8 mouse cellular contexts compared by ENCODE assay signal in genomic region chr14:50930754-50931492, GRCm38 (mm10). TPM values are rescaled to one million over a fixed set of nuclear protein-coding genes. Genes with fewer than 3 reads are reported as not detected.
DNase-seq lines count a peak whose midpoint lies in the region; ATAC-seq and TF ChIP-seq lines count a peak whose summit lies in the region.

Gene Pip4p1 (minus strand): TSS chr14:50930856.
Gene Pnp (plus strand): TSS chr14:50931082.

- H3K4me2 ChIP-seq in heart, embryonic 12.5 days = peak within 1 kb of the TSS; percentile 96
- H3K4me2 ChIP-seq in kidney, postnatal 0 days (ENCODE audit: low read length) = peak within 1 kb of the TSS; percentile 84
- peak within 1 kb of the TSS; percentile 92 for H3K4me2 ChIP-seq in liver, embryonic 11.5 days
- H3K4me2 ChIP-seq in stomach, embryonic 14.5 days (replicated peaks; ENCODE audit: low read depth, low read length) = peak within 1 kb of the TSS; percentile 77

- peak within 1 kb of the TSS; percentile 86 for H3K27ac ChIP-seq in heart, embryonic 12.5 days (ENCODE audit: poor library complexity, severe bottlenecking)
- H3K27ac ChIP-seq in kidney, postnatal 0 days = peak within 1 kb of the TSS; percentile 87
- peak within 1 kb of the TSS; percentile 95 for H3K27ac ChIP-seq in liver, embryonic 11.5 days (ENCODE audit: low read depth, low read length)
- peak within 1 kb of the TSS; percentile 89 for H3K27ac ChIP-seq in stomach, embryonic 14.5 days (ENCODE audit: low read length)

- peaks cover 37% of the 10 kb centered on the region for H3K36me3 ChIP-seq in heart, embryonic 12.5 days
- peaks cover 23% of the 10 kb centered on the region for H3K36me3 ChIP-seq in kidney, postnatal 0 days (ENCODE audit: insufficient read depth, low read length)
- peaks cover 25% of the 10 kb centered on the region for H3K36me3 ChIP-seq in liver, embryonic 11.5 days (ENCODE audit: control insufficient read depth, insufficient read depth, low read length)
- peaks cover 27% of the 10 kb centered on the region for H3K36me3 ChIP-seq in stomach, embryonic 14.5 days (ENCODE audit: control insufficient read depth, insufficient read depth, low read length)

- peak; percentile 100 for DNase-seq in CD4-positive helper T cell, adult 2 months (ENCODE audit: low read depth, low spot score)
- peak; percentile 100 for DNase-seq in brain, embryonic 18.5 days (ENCODE audit: low read depth, low spot score)
- peak; percentile 99 for DNase-seq in kidney, postnatal 0 days (ENCODE audit: low spot score)
- peak; percentile 94 for DNase-seq in liver, embryonic 11.5 days (ENCODE audit: low spot score)
- DNase-seq in naive thymus-derived CD4-positive, alpha-beta T cell, adult 2 months (ENCODE audit: low read depth) = peak; percentile 99

- no peak for TF ChIP-seq CTCF in kidney, postnatal 0 days (IDR thresholded peaks at IDR 0.05; ENCODE audit: low read depth)

- H3K9ac ChIP-seq in heart, embryonic 12.5 days = peak within 1 kb of the TSS; percentile 97
- H3K9ac ChIP-seq in kidney, postnatal 0 days (ENCODE audit: low read depth, low read length) = peak within 1 kb of the TSS; percentile 94
- peak within 1 kb of the TSS; percentile 94 for H3K9ac ChIP-seq in liver, embryonic 11.5 days (ENCODE audit: low read depth, low read length)
- peak within 1 kb of the TSS; percentile 94 for H3K9ac ChIP-seq in stomach, embryonic 14.5 days (replicated peaks; ENCODE audit: low read depth, low read length)

- H3K4me1 ChIP-seq in heart, embryonic 12.5 days (replicated peaks) = peaks cover 17% of the 10 kb centered on the region
- 0 out of 2 replicates have a peak, but pooled peaks cover 2% of the 10 kb centered on the region for H3K4me1 ChIP-seq in kidney, postnatal 0 days (replicated peaks; ENCODE audit: insufficient read depth, low read length)
- H3K4me1 ChIP-seq in liver, embryonic 11.5 days (replicated peaks; ENCODE audit: control insufficient read depth, insufficient read depth, low read length) = peaks cover 25% of the 10 kb centered on the region
- H3K4me1 ChIP-seq in stomach, embryonic 14.5 days (ENCODE audit: control insufficient read depth, insufficient read depth, low read length) = peaks cover 13% of the 10 kb centered on the region

- H3K9me3 ChIP-seq in heart, embryonic 12.5 days (replicated peaks) = no peaks in the 10 kb centered on the region
- no peaks in the 10 kb centered on the region for H3K9me3 ChIP-seq in kidney, postnatal 0 days (replicated peaks; ENCODE audit: low read length)
- H3K9me3 ChIP-seq in liver, embryonic 11.5 days (ENCODE audit: control insufficient read depth, low read length) = no peaks in the 10 kb centered on the region
- no peaks in the 10 kb centered on the region for H3K9me3 ChIP-seq in stomach, embryonic 14.5 days (ENCODE audit: control insufficient read depth, low read depth, low read length)

- under 1% methylated on average over 68 of the region's 68 CpGs for WGBS in heart, embryonic 12.5 days
- under 1% methylated on average over 68 of the region's 68 CpGs for WGBS in kidney, postnatal 0 days
- WGBS in liver, embryonic 11.5 days = under 1% methylated on average over 62 of the region's 68 CpGs
- under 1% methylated on average over 61 of the region's 68 CpGs for WGBS in stomach, embryonic 14.5 days

- peak; percentile 94 for ATAC-seq in erythroid progenitor cell, adult 5-6 weeks (replicated peaks; ENCODE audit: low FRiP score, poor library complexity, severe bottlenecking)
- peak; percentile 99 for ATAC-seq in heart, embryonic 12.5 days (ENCODE audit: insufficient number of reproducible peaks, low FRiP score)
- peak; percentile 100 for ATAC-seq in kidney, postnatal 0 days (replicated peaks; ENCODE audit: low FRiP score, low read depth)
- ATAC-seq in liver, embryonic 11.5 days (replicated peaks; ENCODE audit: low FRiP score) = peak; percentile 96
- ATAC-seq in stomach, embryonic 14.5 days (ENCODE audit: insufficient number of reproducible peaks, insufficient read depth, low FRiP score, low read depth) = peak; percentile 99

- H3K27me3 ChIP-seq in heart, embryonic 12.5 days (replicated peaks) = no peaks in the 10 kb centered on the region
- H3K27me3 ChIP-seq in kidney, postnatal 0 days (ENCODE audit: insufficient read depth, low read length) = no peaks in the 10 kb centered on the region
- no peaks in the 10 kb centered on the region for H3K27me3 ChIP-seq in liver, embryonic 11.5 days (replicated peaks; ENCODE audit: control insufficient read depth, insufficient read depth, low read length)
- no peaks in the 10 kb centered on the region for H3K27me3 ChIP-seq in stomach, embryonic 14.5 days (ENCODE audit: control insufficient read depth, insufficient read depth, low read length)

- peak within 1 kb of the TSS; percentile 88 for H3K4me3 ChIP-seq in heart, embryonic 12.5 days
- H3K4me3 ChIP-seq in kidney, postnatal 0 days (replicated peaks; ENCODE audit: low read depth, low read length) = peak within 1 kb of the TSS; percentile 88
- H3K4me3 ChIP-seq in liver, embryonic 11.5 days (ENCODE audit: low read depth, low read length) = peak within 1 kb of the TSS; percentile 89
- H3K4me3 ChIP-seq in stomach, embryonic 14.5 days (ENCODE audit: low read depth, low read length) = peak within 1 kb of the TSS; percentile 85

RNA-seq across cellular contexts. Expression of gene Pip4p1, which starts in this region (rescaled TPM):
- total RNA-seq in erythroid progenitor cell, adult 5-6 weeks (2015; ENCODE audit: low replicate concordance) = 34.4 and 37.8 TPM in 2 replicates
- total RNA-seq in erythroid progenitor cell, adult 5-6 weeks (2017; ENCODE audit: low replicate concordance) = 23.5 and 28.2 TPM in 2 replicates
- polyA plus RNA-seq in heart, embryonic 12.5 days (2016; fragmentation: Nextera tagmentation; extraction: Ambion mirVana) = 33.6 and 37.3 TPM in 2 replicates
- 49.5 and 52.6 TPM in 2 replicates for polyA plus RNA-seq in kidney, postnatal 0 days (2015; fragmentation: Nextera tagmentation; extraction: Ambion mirVana)
- 36.9 and 42.2 TPM in 2 replicates for polyA plus RNA-seq in liver, embryonic 11.5 days (2014; fragmentation: Nextera tagmentation; extraction: Ambion mirVana)
- 41.0 and 50.2 TPM in 2 replicates for polyA plus RNA-seq in stomach, embryonic 14.5 days (2014; fragmentation: Nextera tagmentation; extraction: Ambion mirVana)

RNA-seq across cellular contexts. Expression of gene Pnp, which starts in this region (rescaled TPM):
- 256 and 266 TPM in 2 replicates for total RNA-seq in erythroid progenitor cell, adult 5-6 weeks (2015; ENCODE audit: low replicate concordance)
- total RNA-seq in erythroid progenitor cell, adult 5-6 weeks (2017; ENCODE audit: low replicate concordance) = 218 and 252 TPM in 2 replicates
- 39.0 and 43.8 TPM in 2 replicates for polyA plus RNA-seq in heart, embryonic 12.5 days (2016; fragmentation: Nextera tagmentation; extraction: Ambion mirVana)
- polyA plus RNA-seq in kidney, postnatal 0 days (2015; fragmentation: Nextera tagmentation; extraction: Ambion mirVana) = 78.5 and 81.0 TPM in 2 replicates
- polyA plus RNA-seq in liver, embryonic 11.5 days (2014; fragmentation: Nextera tagmentation; extraction: Ambion mirVana) = 86.7 and 87.7 TPM in 2 replicates
- 59.5 and 65.1 TPM in 2 replicates for polyA plus RNA-seq in stomach, embryonic 14.5 days (2014; fragmentation: Nextera tagmentation; extraction: Ambion mirVana)

Comparison
In these comparisons a context has a peak if more than half of its experiments do, and no peak if none do; other contexts are left out.
1. Peak in every context shown above with its lines: DNase-seq, ATAC-seq, H3K4me3 ChIP-seq and H3K27ac ChIP-seq.